Mouse (Mus musculus): ENCODE data around the gene Rln1. TPM values are rescaled to one million over a fixed set of nuclear protein-coding genes. Genes with fewer than 3 reads are reported as not detected.

Rln1 gene
- polyA plus RNA-seq, 1 experiment from 2014 or later, result 0.30 TPM

- 63% methylated on average over 12 of the region's 12 CpGs for WGBS
- no peak overlapping the region for H3K4me3 ChIP-seq (replicated peaks)
- H3K27ac ChIP-seq, result no peak overlapping the region
- no peaks in the 10 kb centered on the region for H3K36me3 ChIP-seq
- no peaks in the 10 kb centered on the region for H3K9me3 ChIP-seq
- peaks cover 5% of the 10 kb centered on the region; the same call in 1 of the 2 replicates for H3K27me3 ChIP-seq
- no peak for ATAC-seq (ENCODE audit: insufficient number of reproducible peaks, insufficient read depth, low FRiP score, low TSS enrichment, low read depth)
- H3K4me1 ChIP-seq (replicated peaks), result peaks cover 11% of the 10 kb centered on the region; the same call in 1 of the 2 replicates
- H3K9ac ChIP-seq (replicated peaks), result no peak overlapping the region
- no peak overlapping the region for H3K4me2 ChIP-seq
Measured at GRCm38 (mm10) chr19:29370112-29370511, 35.6 kb upstream of the Rln1 start.

GRCm38 (mm10) chr19:29368671-29369309 is 34.3 kb upstream of the Rln1 start:
- ATAC-seq (ENCODE audit: insufficient number of reproducible peaks, insufficient read depth, low FRiP score, low TSS enrichment, low read depth), result no peak
- H3K4me3 ChIP-seq (replicated peaks), result no peak overlapping the region
- 82% methylated on average over 3 of the region's 3 CpGs for WGBS
- no peak overlapping the region for H3K27ac ChIP-seq
- H3K27me3 ChIP-seq, result peaks cover 11% of the 10 kb centered on the region; the same call in 1 of the 2 replicates
- H3K4me1 ChIP-seq (replicated peaks), result peaks cover 11% of the 10 kb centered on the region; the same call in 1 of the 2 replicates
- H3K36me3 ChIP-seq, result no peaks in the 10 kb centered on the region
- no peak overlapping the region for H3K4me2 ChIP-seq
- no peak overlapping the region for H3K9ac ChIP-seq (replicated peaks)
- H3K9me3 ChIP-seq, result no peaks in the 10 kb centered on the region

- 88% methylated on average over 2 of the region's 2 CpGs for WGBS
- no peak overlapping the region for H3K27ac ChIP-seq
Measured at GRCm38 (mm10) chr19:29368041-29368440, 33.6 kb upstream of the Rln1 start.

GRCm38 (mm10) chr19:29366969-29367622 is 32.6 kb upstream of the Rln1 start, which contains the start of the genes Plgrkt and Cd274:
TSS of gene Plgrkt (minus strand) at chr19:29367390.
TSS of gene Cd274 (plus strand) at chr19:29367455.
- Histone ChIP-seq H3K9ac (replicated peaks) (peak within 1 kb of the TSS; percentile 52), H3K4me3 (replicated peaks) (peak within 1 kb of the TSS; percentile 52), H3K9me3 (no peaks in the 10 kb centered on the region), H3K27ac (no peak within 1 kb of the TSS), H3K27me3 (peaks cover 11% of the 10 kb centered on the region; the same call in 1 of the 2 replicates), H3K36me3 (no peaks in the 10 kb centered on the region), H3K4me1 (replicated peaks) (peaks cover 8% of the 10 kb centered on the region; the same call in 1 of the 2 replicates), H3K4me2 (peak within 1 kb of the TSS; percentile 87)
- WGBS, result 3% methylated on average over 26 of the region's 26 CpGs
- no peak for ATAC-seq (ENCODE audit: insufficient number of reproducible peaks, insufficient read depth, low FRiP score, low TSS enrichment, low read depth)

More at GRCm38 (mm10) chr19:29368041-29368440, 33.6 kb upstream of the Rln1 start:
- H3K4me1 ChIP-seq (replicated peaks), result peaks cover 8% of the 10 kb centered on the region; the same call in 1 of the 2 replicates
- H3K4me2 ChIP-seq, result no peak overlapping the region
- H3K9ac ChIP-seq (replicated peaks), result no peak overlapping the region
- peaks cover 11% of the 10 kb centered on the region; the same call in 1 of the 2 replicates for H3K27me3 ChIP-seq
- H3K9me3 ChIP-seq, result no peaks in the 10 kb centered on the region
- no peaks in the 10 kb centered on the region for H3K36me3 ChIP-seq
- no peak for ATAC-seq (ENCODE audit: insufficient number of reproducible peaks, insufficient read depth, low FRiP score, low TSS enrichment, low read depth)
- no peak overlapping the region for H3K4me3 ChIP-seq (replicated peaks)

- Histone ChIP-seq H3K36me3 (no peaks in the 10 kb centered on the region), H3K4me3 (replicated peaks) (peak overlapping the region; percentile 52), H3K27ac (no peak overlapping the region), H3K27me3 (peaks cover 11% of the 10 kb centered on the region; the same call in 1 of the 2 replicates), H3K9me3 (no peaks in the 10 kb centered on the region), H3K4me1 (replicated peaks) (peaks cover 9% of the 10 kb centered on the region; the same call in 1 of the 2 replicates), H3K4me2 (peak overlapping the region; percentile 87), H3K9ac (replicated peaks) (no peak overlapping the region; the same call in 1 of the 2 replicates)
- 60% methylated on average over 20 of the region's 20 CpGs for WGBS
- ATAC-seq (ENCODE audit: insufficient number of reproducible peaks, insufficient read depth, low FRiP score, low TSS enrichment, low read depth), result no peak
Measured at GRCm38 (mm10) chr19:29366226-29366968, 31.9 kb upstream of the Rln1 start.

GRCm38 (mm10) chr19:29365105-29365504 is 30.6 kb upstream of the Rln1 start:
- H3K4me1 ChIP-seq (replicated peaks), result peaks cover 15% of the 10 kb centered on the region; the same call in 1 of the 2 replicates
- ATAC-seq (ENCODE audit: insufficient number of reproducible peaks, insufficient read depth, low FRiP score, low TSS enrichment, low read depth), result no peak
- WGBS, result 25% methylated on average over 3 of the region's 3 CpGs
- H3K36me3 ChIP-seq, result no peaks in the 10 kb centered on the region
- H3K4me2 ChIP-seq, result no peak overlapping the region
- no peak overlapping the region for H3K9ac ChIP-seq (replicated peaks)
- no peak overlapping the region for H3K4me3 ChIP-seq (replicated peaks)
- peaks cover 11% of the 10 kb centered on the region; the same call in 1 of the 2 replicates for H3K27me3 ChIP-seq
- H3K9me3 ChIP-seq, result no peaks in the 10 kb centered on the region
- H3K27ac ChIP-seq, result no peak overlapping the region

- no peaks in the 10 kb centered on the region for H3K36me3 ChIP-seq
- 76% methylated on average over 5 of the region's 5 CpGs for WGBS
Measured at GRCm38 (mm10) chr19:29364076-29364475, 29.6 kb upstream of the Rln1 start.

GRCm38 (mm10) chr19:29363557-29363956 is 29.1 kb upstream of the Rln1 start:
- Histone ChIP-seq H3K4me3 (replicated peaks) (no peak overlapping the region), H3K27ac (no peak overlapping the region), H3K27me3 (peaks cover 11% of the 10 kb centered on the region; the same call in 1 of the 2 replicates), H3K4me2 (no peak overlapping the region), H3K9me3 (no peaks in the 10 kb centered on the region), H3K36me3 (no peaks in the 10 kb centered on the region), H3K4me1 (replicated peaks) (peaks cover 15% of the 10 kb centered on the region; the same call in 1 of the 2 replicates), H3K9ac (replicated peaks) (no peak overlapping the region)
- ATAC-seq (ENCODE audit: insufficient number of reproducible peaks, insufficient read depth, low FRiP score, low TSS enrichment, low read depth), result no peak
- WGBS, result 88% methylated on average over 7 of the region's 7 CpGs

More at GRCm38 (mm10) chr19:29364076-29364475, 29.6 kb upstream of the Rln1 start:
- Histone ChIP-seq H3K4me1 (replicated peaks) (peaks cover 15% of the 10 kb centered on the region; the same call in 1 of the 2 replicates), H3K27me3 (peaks cover 11% of the 10 kb centered on the region; the same call in 1 of the 2 replicates), H3K27ac (no peak overlapping the region), H3K9me3 (no peaks in the 10 kb centered on the region), H3K4me2 (no peak overlapping the region), H3K9ac (replicated peaks) (no peak overlapping the region), H3K4me3 (replicated peaks) (no peak overlapping the region)
- ATAC-seq (ENCODE audit: insufficient number of reproducible peaks, insufficient read depth, low FRiP score, low TSS enrichment, low read depth), result no peak

GRCm38 (mm10) chr19:29362173-29362930 is 27.9 kb upstream of the Rln1 start:
- no peaks in the 10 kb centered on the region for H3K9me3 ChIP-seq
- H3K4me1 ChIP-seq (replicated peaks), result peaks cover 12% of the 10 kb centered on the region; the same call in 1 of the 2 replicates
- H3K36me3 ChIP-seq, result no peaks in the 10 kb centered on the region
- H3K27ac ChIP-seq, result no peak overlapping the region
- WGBS, result 41% methylated on average over 13 of the region's 13 CpGs
- peak overlapping the region; percentile 68 for H3K4me2 ChIP-seq
- H3K27me3 ChIP-seq, result peaks cover 8% of the 10 kb centered on the region; the same call in 1 of the 2 replicates
- H3K4me3 ChIP-seq (replicated peaks), result peak overlapping the region; percentile 54
- no peak for ATAC-seq (ENCODE audit: insufficient number of reproducible peaks, insufficient read depth, low FRiP score, low TSS enrichment, low read depth)
- 0 out of 2 replicates have a peak overlapping the region, but pooled peaks have one; percentile 9 for H3K9ac ChIP-seq (replicated peaks)

- Histone ChIP-seq H3K9me3 (no peaks in the 10 kb centered on the region), H3K4me2 (peak overlapping the region; percentile 68), H3K36me3 (no peaks in the 10 kb centered on the region), H3K4me3 (replicated peaks) (peak overlapping the region; percentile 54), H3K27ac (no peak overlapping the region), H3K27me3 (peaks cover 7% of the 10 kb centered on the region; the same call in 1 of the 2 replicates), H3K4me1 (replicated peaks) (peaks cover 7% of the 10 kb centered on the region; the same call in 1 of the 2 replicates), H3K9ac (replicated peaks) (peak overlapping the region; percentile 53)
- peak; percentile 96 for ATAC-seq (ENCODE audit: insufficient number of reproducible peaks, insufficient read depth, low FRiP score, low TSS enrichment, low read depth)
- WGBS, result 3% methylated on average over 33 of the region's 33 CpGs
Measured at GRCm38 (mm10) chr19:29361468-29362130, 27.1 kb upstream of the Rln1 start.

Data from limb, embryonic 12.5 days (tissue).